Mouse (Mus musculus) kidney, postnatal 10 days (tissue): ENCODE measurements around the gene Palm.
"Not testable (repeated sequence)": the region's sequence is repeated elsewhere in the genome, so short reads cannot be mapped to it uniquely, and the experiment has no call there.

Experiments
- DNase-seq: peaks from one replicate; pipeline ENCODE4 v3.0.0; 2021; ENCODE audit warnings: mixed read lengths

Gene Palm

GRCm38 (mm10) chr10:79793051-79793737 is at the start of gene Palm:
Gene Palm, plus strand, starts transcription at chr10:79793572.
- DNase-seq = peak; percentile 91

GRCm38 (mm10) chr10:79743650-79744365 is 49.6 kb upstream of the Palm start:
- no peak for DNase-seq

- DNase-seq = no peak
These were observed 48.0 kb upstream of the Palm start for GRCm38 (mm10) chr10:79745411-79745810.

GRCm38 (mm10) chr10:79745898-79746773 is 47.2 kb upstream of the Palm start, which contains the start of gene Polrmt:
Gene Polrmt, minus strand, starts transcription at chr10:79746581.
- DNase-seq = peak; percentile 97

GRCm38 (mm10) chr10:79746774-79747151 is 46.6 kb upstream of the Palm start:
- no peak for DNase-seq

GRCm38 (mm10) chr10:79748496-79748895 is 44.9 kb upstream of the Palm start:
- DNase-seq = no peak

GRCm38 (mm10) chr10:79754856-79755516 is 38.4 kb upstream of the Palm start, which contains the start of gene Fgf22:
Gene Fgf22, plus strand, starts transcription at chr10:79755076.
- peak; percentile 90 for DNase-seq

GRCm38 (mm10) chr10:79755854-79756253 is 37.5 kb upstream of the Palm start:
- DNase-seq = no peak

- DNase-seq = peak; percentile 13
These were observed 36.7 kb upstream of the Palm start for GRCm38 (mm10) chr10:79756660-79757059.

- not testable (repeated sequence) for DNase-seq
These were observed 33.7 kb upstream of the Palm start for GRCm38 (mm10) chr10:79759675-79760074.

- no peak for DNase-seq
These were observed 32.7 kb upstream of the Palm start for GRCm38 (mm10) chr10:79760603-79761143.

GRCm38 (mm10) chr10:79762875-79763274 is 30.5 kb upstream of the Palm start:
- no peak for DNase-seq

- DNase-seq = peak; percentile 18
These were observed 29.1 kb upstream of the Palm start for GRCm38 (mm10) chr10:79764234-79764633.

GRCm38 (mm10) chr10:79765228-79765745 is 28.1 kb upstream of the Palm start:
- no peak for DNase-seq

- no peak for DNase-seq
These were observed 27.3 kb upstream of the Palm start for GRCm38 (mm10) chr10:79766001-79766507.

GRCm38 (mm10) chr10:79766508-79767325 is 26.7 kb upstream of the Palm start, which contains the start of gene Rnf126:
Gene Rnf126, minus strand, starts transcription at chr10:79766952.
- DNase-seq = peak; percentile 100

- peak; percentile 97 for DNase-seq
These were observed 25.8 kb upstream of the Palm start for GRCm38 (mm10) chr10:79767372-79768244.

GRCm38 (mm10) chr10:79768400-79768799 is 25.0 kb upstream of the Palm start:
- DNase-seq = peak; percentile 87

- DNase-seq = no peak
These were observed 24.0 kb upstream of the Palm start for GRCm38 (mm10) chr10:79769329-79769728.

- DNase-seq = no peak
These were observed 21.1 kb upstream of the Palm start for GRCm38 (mm10) chr10:79772320-79772719.
